17 mouse cellular contexts compared by ENCODE assay signal in genomic region chr6:7690456-7690855, GRCm38 (mm10). TPM values are rescaled to one million over a fixed set of nuclear protein-coding genes. Genes with fewer than 3 reads are reported as not detected.
DNase-seq lines count a peak whose midpoint lies in the region; ATAC-seq lines count a peak whose summit lies in the region.
"Had no signal": no experiment of that assay in that cellular context is flagged by ENCODE, and none has a peak within 500 bp of the region (broad histone marks: within the 10 kb centered on the region; RNA-seq: fewer than 3 reads in every experiment).

No protein-coding gene starts in this region.

- DNase-seq in embryo, embryonic 10 days (ENCODE audit: low spot score): peak; percentile 21
- no peak for DNase-seq in embryo, embryonic 9.5 days (ENCODE audit: extremely low spot score)
- peak; percentile 15 for DNase-seq in embryo, embryonic 10.5 days (ENCODE audit: low spot score)
- peak; percentile 14 for DNase-seq in liver
- no peak for DNase-seq in kidney, adult 18-20 months
- DNase-seq in cerebellum, postnatal 25 days: no peak
- no peak for DNase-seq in MN1 (ENCODE audit: low spot score)
- DNase-seq: adrenal gland, adult 2 months; cerebellum, adult 11-12 months; kidney, adult 9 months; kidney, postnatal 36 days; layer of hippocampus, adult 9-11 months; thymus, postnatal 25 days had no signal

- 0 out of 2 replicates have a peak, but pooled peaks have one; percentile 24 for ATAC-seq in megakaryocyte, adult 5-6 weeks (ENCODE audit: poor library complexity, severe bottlenecking)
- ATAC-seq: CD4-positive, CD25-positive, alpha-beta regulatory T cell, adult 4 months; forebrain, embryonic 14.5 days; inflammation-experienced regulatory T-cells, adult 6 months had no signal

RNA-seq across cellular contexts. Expression of gene Asns, which starts 2.6 kb away (rescaled TPM):
- 11.4 and 14.0 TPM in 2 replicates for total RNA-seq in megakaryocyte, adult 5-6 weeks (2015)
- 5.4 and 10.7 TPM in 2 replicates for total RNA-seq in megakaryocyte, adult 5-6 weeks (2017)

Comparison
In these comparisons a context has a peak if more than half of its experiments do, and no peak if none do; other contexts are left out.
1. DNase-seq: peak in embryo, embryonic 10 days (single experiment), embryo, embryonic 10.5 days (single experiment) and liver (single experiment); none in embryo, embryonic 9.5 days (single experiment), kidney, adult 18-20 months (single experiment), cerebellum, postnatal 25 days (0 of 2) and MN1 (single experiment).